Mouse (Mus musculus): ENCODE data around the gene Hspbp1.

Hspbp1 gene

GRCm38 (mm10) chr7:4684632-4685417, at the start of gene Hspbp1:
Gene Hspbp1 (minus strand): TSS chr7:4685068.
- peak; percentile 95 for DNase-seq (ENCODE audit: low spot score)

DNA sequence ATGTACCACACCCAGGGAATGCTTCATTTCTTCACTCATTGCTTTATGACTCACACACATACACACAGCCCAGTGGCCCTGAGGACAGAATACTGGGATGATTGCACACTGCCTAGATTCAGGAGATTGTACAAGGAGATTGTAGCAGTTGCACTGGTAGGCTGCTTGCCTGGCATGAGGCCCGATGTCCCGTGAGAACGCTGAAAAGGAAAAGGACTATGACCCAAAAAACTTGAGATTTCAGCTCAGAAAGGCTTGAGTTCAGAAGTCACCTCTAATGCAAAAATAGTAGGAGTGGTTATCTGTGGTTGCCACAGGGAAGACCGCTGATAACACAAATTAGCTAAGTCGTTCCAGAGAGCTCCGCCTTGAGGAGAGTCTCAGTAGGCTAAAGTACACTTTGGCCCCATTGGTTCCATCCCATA, 48.1 kb upstream of the Hspbp1 start:
- peak; percentile 13 for DNase-seq (ENCODE audit: low spot score)

DNA sequence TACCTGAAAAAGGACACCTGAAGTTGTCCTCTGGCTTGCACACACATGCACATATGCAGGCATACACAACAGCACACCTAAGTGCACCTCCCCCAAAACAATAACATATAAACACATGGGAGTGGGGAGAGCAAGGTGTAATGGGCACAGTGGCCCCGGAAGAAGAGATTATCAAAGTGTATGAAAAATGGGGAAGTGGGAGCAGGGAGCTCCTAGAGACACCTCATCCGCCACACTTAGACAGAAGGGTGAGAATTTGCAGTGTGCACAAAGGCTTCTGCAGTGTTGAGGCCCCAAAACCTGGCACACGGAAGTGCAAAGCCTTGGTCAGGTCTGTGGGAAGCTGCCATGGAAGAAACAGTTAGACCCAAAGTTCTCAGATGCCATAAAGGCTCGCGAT, 46.2 kb upstream of the Hspbp1 start:
- DNase-seq (ENCODE audit: low spot score), result no peak

DNA sequence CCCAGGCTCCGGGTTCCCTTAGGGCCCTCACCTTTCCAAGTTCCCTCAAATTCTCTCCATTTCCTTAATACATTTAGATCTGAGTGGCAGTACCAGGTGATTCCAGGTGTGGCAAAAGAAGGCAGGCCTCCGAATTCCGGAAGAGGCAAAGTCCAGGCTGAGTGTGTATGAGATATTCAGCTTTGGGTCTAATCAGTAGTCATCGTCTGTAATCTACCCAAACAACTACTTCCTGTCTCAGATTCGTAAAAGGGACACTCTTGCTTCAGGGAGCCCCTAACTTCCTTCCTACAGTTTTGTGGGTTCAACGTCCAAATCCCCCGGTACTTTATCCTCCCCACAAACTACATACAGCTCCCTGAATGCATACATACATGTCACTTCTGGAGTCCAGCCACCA, 40.3 kb upstream of the Hspbp1 start, which contains the start of gene Tmem150b:
Tmem150b (minus strand) TSS at position 81 of the 400 bp plus-strand sequence.
- no peak for DNase-seq (ENCODE audit: low spot score)

DNA sequence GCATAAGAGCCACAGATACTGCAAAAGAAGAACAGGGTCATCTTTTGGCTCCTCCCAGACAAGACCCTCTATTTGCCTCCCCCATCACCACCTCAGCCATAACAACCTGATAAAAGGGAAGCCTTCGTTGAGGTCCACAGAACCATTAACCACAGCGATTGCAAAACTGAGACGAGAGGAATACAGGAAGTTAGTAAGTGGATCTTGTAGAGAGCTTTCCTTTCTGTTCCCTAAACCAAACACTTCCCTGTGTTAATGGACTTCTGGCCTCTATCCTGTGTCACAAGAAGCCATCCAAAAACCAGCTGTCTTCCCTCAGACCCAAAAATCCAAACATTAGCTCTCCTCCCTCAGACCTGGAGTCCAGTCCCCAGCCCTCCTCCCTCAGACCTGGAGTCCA, 39.5 kb upstream of the Hspbp1 start:
- no peak for DNase-seq (ENCODE audit: low spot score)

DNA sequence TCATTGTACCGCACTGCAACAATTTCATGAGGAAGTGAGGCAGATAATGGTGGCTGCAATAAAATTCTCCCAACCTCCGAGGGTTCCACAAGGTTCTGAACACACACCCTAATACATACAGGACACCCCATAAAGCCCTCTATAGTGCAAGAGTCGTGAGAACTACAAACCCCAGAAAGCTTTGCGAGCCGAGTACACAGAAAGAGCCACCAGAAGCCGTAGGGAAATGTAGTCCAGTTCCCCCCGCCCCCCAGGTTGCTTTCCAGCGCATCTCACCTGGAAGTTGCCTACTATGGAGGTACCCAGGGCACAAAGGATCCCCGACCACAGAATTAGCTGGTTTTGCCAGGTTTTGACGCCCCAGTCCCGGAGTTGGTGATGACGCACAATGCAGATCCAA, 38.6 kb upstream of the Hspbp1 start:
- no peak for DNase-seq (ENCODE audit: low spot score)

GRCm38 (mm10) chr7:4719276-4719675, 34.4 kb upstream of the Hspbp1 start:
- DNase-seq (ENCODE audit: low spot score), result no peak

DNA sequence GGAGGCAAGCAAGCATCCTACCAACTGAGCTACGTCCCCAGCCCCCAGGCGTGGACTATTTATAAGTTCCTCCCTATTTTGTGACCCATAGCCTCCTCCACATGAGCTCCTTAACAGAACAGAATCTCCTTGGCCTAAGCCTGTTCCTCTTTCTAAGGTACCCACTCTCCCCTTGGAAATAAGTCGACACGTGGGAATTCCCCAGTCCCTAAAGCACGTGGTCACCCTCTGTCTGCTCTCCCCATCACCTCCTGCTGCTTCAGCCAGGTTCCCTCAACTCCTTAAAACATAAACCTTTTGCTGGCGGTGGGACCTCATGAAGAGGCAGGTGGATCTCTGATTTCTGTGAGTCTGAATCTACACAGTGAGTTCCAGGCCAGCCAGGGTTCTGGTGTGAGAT, 32.1 kb upstream of the Hspbp1 start:
- DNase-seq (ENCODE audit: low spot score), result no peak

DNA sequence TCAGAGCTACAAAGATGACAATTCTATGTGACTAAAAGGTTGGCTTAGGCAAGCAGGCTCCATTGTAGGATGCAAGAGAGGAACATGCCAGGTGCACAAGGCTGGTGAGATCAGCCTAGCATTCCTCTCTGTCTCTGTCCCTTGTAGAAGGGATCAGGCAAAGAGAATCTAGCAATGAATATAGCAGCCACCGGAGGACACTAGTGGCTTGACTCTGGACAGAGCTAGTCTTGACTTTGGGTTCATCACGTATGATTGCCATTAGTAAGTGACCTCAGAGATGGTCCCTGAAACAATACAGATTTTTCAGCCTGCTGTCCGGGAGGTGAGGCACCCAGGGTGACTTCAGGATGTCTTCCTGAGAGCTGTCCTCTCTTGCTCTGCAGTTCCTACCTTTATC, 27.7 kb upstream of the Hspbp1 start:
- DNase-seq (ENCODE audit: low spot score), result peak; percentile 20

- no peak for DNase-seq (ENCODE audit: low spot score)
These were observed 20.2 kb upstream of the Hspbp1 start for GRCm38 (mm10) chr7:4705098-4705497.

DNA sequence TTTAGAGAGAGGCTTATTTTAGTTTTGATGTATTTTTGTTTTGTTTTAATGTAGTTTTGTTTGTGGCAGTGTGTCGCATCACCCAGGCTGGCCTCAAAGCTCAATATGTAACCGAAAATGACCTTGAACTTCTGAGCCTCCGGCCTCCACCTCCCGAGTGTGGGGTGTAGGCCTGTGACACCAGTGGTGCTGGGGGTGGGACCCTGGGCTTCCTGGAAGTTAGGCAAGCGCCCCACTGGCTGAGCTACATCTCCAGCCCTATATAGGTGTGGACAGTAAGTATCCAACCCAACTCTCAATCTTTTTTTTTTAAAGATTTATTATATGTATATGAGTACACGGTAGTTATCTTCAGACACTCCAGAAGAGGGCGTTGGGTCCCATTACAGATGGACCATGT, 18.3 kb upstream of the Hspbp1 start:
- DNase-seq (ENCODE audit: low spot score), result no peak

DNA sequence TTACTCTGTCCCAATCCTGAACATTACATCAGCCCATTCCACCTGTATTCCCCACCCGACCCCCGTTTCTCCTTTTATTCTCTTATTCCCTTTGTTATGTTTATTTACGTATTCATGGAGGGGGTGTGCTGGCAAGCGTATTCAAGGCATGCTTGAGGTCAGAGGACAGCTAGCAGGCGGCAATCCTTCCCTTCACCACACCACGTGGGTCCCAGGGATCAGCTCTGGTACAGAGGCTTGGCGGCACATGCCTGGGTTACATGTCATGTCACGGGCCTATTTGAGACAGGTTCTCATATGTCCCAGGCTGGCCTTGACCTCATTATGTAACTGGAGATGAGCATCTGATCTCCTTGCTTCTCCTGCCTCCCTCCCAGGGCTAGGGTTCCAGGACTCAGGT, 17.5 kb upstream of the Hspbp1 start:
- no peak for DNase-seq (ENCODE audit: low spot score)

GRCm38 (mm10) chr7:4693004-4693403, 8.1 kb upstream of the Hspbp1 start:
- DNase-seq (ENCODE audit: low spot score), result no peak

DNA sequence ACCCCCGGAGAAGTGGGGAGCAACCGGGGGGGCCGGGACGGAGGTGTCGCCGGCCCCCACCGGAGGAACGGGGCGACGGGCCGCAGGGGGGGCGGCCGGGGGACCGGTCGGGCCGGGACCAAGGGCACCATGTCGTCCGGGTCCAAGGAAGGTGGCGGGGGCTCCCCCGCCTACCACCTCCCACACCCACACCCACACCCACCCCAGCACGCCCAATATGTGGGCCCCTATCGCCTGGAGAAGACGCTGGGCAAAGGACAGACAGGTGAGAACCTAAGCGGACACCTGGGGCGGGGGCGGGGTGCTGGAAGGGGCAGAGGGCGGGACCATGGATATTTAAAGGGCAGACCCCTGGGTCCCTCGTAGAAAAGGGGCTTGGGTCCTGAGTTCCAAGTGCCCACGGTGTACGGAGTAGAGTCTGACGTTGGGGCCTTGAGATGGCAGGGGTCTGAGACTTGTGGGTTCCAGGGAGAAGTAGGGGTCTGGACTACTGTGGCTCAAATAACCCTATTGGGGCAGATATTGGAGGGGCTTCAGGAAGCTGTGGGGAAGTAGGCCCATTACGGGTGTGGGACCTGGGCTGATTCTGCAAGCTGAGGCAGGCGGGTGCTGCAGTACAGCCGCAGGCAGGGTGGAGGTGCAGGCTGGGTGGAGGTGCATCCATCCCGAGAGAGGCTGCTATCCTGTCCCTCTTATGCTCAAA, 6.2 kb upstream of the Hspbp1 start:
- no peak for DNase-seq (ENCODE audit: low spot score)

DNA sequence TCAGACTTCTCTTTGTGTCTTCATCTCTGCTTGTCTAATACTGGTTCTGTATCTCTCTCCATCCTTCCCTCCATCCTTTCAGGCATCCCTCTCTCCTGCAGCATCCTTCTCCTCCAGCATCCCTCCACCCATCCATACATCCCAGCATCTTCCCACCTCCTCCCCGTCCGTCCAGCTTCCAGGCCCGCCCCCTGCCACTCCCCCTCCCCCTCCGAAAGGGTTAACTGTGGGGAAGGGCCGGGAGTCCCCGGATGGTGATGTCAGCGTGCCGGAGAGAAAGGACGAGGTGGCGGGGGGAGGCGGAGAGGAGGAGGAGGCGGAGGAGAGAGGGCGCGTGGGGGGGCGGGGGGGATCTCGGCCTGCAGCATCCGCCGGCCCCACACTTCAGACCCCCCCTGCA, 5.5 kb upstream of the Hspbp1 start, which contains the start of gene Brsk1:
Brsk1 (plus strand) TSS at position 218 of the 400 bp plus-strand sequence.
- DNase-seq (ENCODE audit: low spot score), result peak; percentile 86

DNA sequence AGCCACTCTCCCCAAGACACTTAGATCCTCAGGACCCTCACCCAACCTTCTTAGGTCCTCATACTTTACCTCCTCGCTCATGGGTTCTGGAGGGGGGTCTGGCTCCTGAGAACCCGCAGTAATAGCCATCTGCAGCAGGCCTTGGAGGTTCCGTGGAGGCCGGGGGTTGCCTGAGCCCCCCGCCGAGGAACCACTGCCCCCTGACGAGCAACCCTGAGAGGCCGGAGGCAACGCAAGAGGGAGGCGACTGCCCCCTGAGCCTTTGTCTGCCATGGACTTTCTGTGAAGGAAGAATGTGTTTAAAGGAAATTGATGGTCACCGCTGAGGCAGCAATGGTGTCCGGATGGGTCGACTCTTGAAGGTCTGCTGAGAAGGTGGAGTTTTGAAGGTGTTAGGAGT, 665 bp downstream of the Hspbp1 start:
- no peak for DNase-seq (ENCODE audit: low spot score)

GRCm38 (mm10) chr7:4683307-4683706, 1.6 kb downstream of the Hspbp1 start:
- no peak for DNase-seq (ENCODE audit: low spot score)

GRCm38 (mm10) chr7:4675200-4675599, 9.7 kb downstream of the Hspbp1 start:
- DNase-seq (ENCODE audit: low spot score), result peak; percentile 86

DNA sequence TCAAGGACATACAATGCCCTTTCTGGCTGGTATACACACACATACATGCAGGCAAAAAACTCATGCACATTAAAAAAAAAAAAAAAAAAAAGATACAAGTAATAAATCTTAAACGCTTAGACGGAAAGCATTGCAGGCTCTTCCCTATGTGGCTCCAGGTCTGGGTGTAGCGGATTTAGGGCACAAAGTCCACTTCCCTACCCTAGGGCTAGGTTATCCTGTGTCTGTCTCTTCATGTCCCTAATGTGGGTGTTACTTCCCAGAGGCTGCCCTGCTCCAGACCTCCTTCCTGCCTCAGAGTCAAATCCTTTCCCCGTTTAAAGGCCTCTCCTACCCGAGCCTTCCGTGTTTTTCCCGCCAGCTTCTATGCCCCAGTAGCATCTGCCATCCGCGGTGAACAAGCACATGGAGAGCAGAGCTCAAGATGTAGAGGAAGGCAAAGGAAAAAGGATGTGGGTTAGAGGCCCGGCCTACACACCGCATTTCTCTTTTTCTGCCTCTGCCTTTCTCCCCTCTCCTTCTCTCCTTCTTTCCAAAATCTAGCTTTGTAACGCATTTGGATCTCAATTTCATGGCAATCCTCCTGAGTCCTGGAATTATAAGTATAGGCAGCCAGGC, 10.6 kb downstream of the Hspbp1 start:
- no peak for DNase-seq (ENCODE audit: low spot score)

DNA sequence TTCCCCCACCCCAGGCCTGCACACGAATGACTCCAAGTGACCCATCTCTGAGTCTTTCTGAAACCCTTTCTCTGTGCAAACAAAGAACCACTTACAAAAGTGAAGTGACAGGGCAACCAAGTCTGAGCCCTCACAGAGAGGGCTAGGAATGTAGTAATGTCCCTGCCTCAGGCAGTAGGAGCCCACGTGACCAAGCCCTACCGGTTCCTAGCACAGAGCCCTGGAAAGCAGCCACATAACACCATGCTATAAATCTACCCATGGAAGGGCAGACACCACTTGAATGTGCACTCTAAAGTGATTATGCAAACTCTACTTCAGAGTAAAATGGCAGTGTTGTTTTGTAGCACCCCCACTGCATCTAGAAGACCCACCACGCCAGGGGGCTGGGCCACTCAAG, 12.9 kb downstream of the Hspbp1 start:
- peak; percentile 66 for DNase-seq (ENCODE audit: low spot score)

DNA sequence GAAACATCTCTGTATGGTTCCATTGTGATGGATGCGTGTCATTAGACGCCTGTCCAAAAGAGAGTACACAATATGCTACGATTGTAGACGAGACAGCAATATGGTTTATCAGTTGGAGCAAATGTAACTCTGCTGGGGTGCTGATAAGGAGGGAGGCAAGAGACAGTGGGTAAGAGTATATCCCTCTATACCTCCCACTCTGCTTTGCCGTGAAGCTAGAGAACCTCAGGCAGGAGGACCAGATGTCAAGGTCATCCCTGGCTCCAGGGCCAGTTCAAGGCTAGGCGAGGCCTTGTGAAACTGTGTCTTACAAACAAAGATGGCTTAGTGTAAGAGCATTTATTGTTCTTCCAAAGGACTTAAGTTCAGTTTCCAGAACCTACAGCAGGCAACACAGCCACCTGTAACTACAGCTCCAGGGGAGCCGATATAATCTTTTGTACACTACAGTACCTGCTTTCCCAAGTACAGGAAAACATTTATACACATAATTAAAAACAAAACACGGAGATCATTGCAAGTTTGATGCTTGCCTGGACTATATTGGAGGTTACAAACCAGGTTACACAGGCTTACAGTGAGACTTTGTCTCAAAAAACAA, 14.1 kb downstream of the Hspbp1 start:
- no peak for DNase-seq (ENCODE audit: low spot score)

- no peak for DNase-seq (ENCODE audit: low spot score)
These were observed 15.7 kb downstream of the Hspbp1 start for GRCm38 (mm10) chr7:4669156-4669555.

- no peak for DNase-seq (ENCODE audit: low spot score)
These were observed 16.4 kb downstream of the Hspbp1 start for GRCm38 (mm10) chr7:4668506-4668905.
